Mouse (Mus musculus): Measurements from ENCODE around the gene Tox4. TPM values are rescaled to one million over a fixed set of nuclear protein-coding genes. Genes with fewer than 3 reads are reported as not detected.
"Not testable (repeated sequence)": the region's sequence is repeated elsewhere in the genome, so short reads cannot be mapped to it uniquely, and the experiment has no call there.

The Tox4 gene
- 10 to 100 TPM; 41.7 to 52.8 TPM for total RNA-seq (2021)
- long read RNA-seq, experiment 1, full-length matches to known transcripts, result 1 of 43 reads
- long read RNA-seq, experiment 1, partial matches to known transcripts, result 40 of 43 reads
- long read RNA-seq, experiment 1, other reads (novel, unspliced or antisense), result 2 of 43 reads
- long read RNA-seq, experiment 2, partial matches to known transcripts, result 30 of 32 reads
- long read RNA-seq, experiment 2, other reads (novel, unspliced or antisense), result 2 of 32 reads

- peak; percentile 98 for DNase-seq
Observed at GRCm38 (mm10) chr14:52278932-52279746, at the start of gene Tox4, which contains the start of gene Rab2b. Gene Tox4, plus strand, starts transcription at chr14:52279146. Gene Rab2b, minus strand, starts transcription at chr14:52279545.

- DNase-seq, result no peak
Observed at GRCm38 (mm10) chr14:52232249-52232648, 46.7 kb upstream of the Tox4 start.

GRCm38 (mm10) chr14:52235165-52235564 is 43.8 kb upstream of the Tox4 start:
- DNase-seq, result peak; percentile 77

GRCm38 (mm10) chr14:52236216-52236615 is 42.7 kb upstream of the Tox4 start:
- no peak for DNase-seq

- peak; percentile 99 for DNase-seq
Observed at GRCm38 (mm10) chr14:52244041-52244689, 34.8 kb upstream of the Tox4 start.

GRCm38 (mm10) chr14:52244690-52245042 is 34.3 kb upstream of the Tox4 start:
- no peak for DNase-seq

GRCm38 (mm10) chr14:52246129-52246528 is 32.8 kb upstream of the Tox4 start:
- no peak for DNase-seq

GRCm38 (mm10) chr14:52256311-52257175 is 22.4 kb upstream of the Tox4 start:
- peak; percentile 25 for DNase-seq

- peak; percentile 98 for DNase-seq
Observed at GRCm38 (mm10) chr14:52257484-52258213, 21.3 kb upstream of the Tox4 start, which contains the start of gene Chd8. Gene Chd8, minus strand, starts transcription at chr14:52257780.

GRCm38 (mm10) chr14:52272781-52273180 is 6.2 kb upstream of the Tox4 start:
- DNase-seq, result peak; percentile 61

- DNase-seq, result no peak
Observed at GRCm38 (mm10) chr14:52277210-52277609, 1.7 kb upstream of the Tox4 start.

- no peak for DNase-seq
Observed at GRCm38 (mm10) chr14:52279747-52280120, 788 bp downstream of the Tox4 start.

- DNase-seq, result no peak
Observed at GRCm38 (mm10) chr14:52283629-52284028, 4.7 kb downstream of the Tox4 start.

GRCm38 (mm10) chr14:52284191-52284590 is 5.2 kb downstream of the Tox4 start:
- no peak for DNase-seq

GRCm38 (mm10) chr14:52295558-52296264 is 16.8 kb downstream of the Tox4 start:
- no peak for DNase-seq

- not testable (repeated sequence) for DNase-seq
Observed at GRCm38 (mm10) chr14:52303517-52303916, 24.6 kb downstream of the Tox4 start.

GRCm38 (mm10) chr14:52304644-52305271 is 25.8 kb downstream of the Tox4 start, which contains the start of gene Mettl3:
Gene Mettl3, minus strand, starts transcription at chr14:52305128.
- DNase-seq, result peak; percentile 92

- DNase-seq, result no peak
Observed at GRCm38 (mm10) chr14:52306100-52306499, 27.2 kb downstream of the Tox4 start.

- not testable (repeated sequence) for DNase-seq
Observed at GRCm38 (mm10) chr14:52310343-52310742, 31.4 kb downstream of the Tox4 start.

- DNase-seq, result no peak
Observed at GRCm38 (mm10) chr14:52310906-52311305, 32.0 kb downstream of the Tox4 start.

All from adrenal gland, postnatal 10 days (tissue).